Mouse (Mus musculus) lung, postnatal 0 days (tissue): ENCODE measurements around the gene Fank1. TPM values are rescaled to one million over a fixed set of nuclear protein-coding genes. Genes with fewer than 3 reads are reported as not detected.
A peak's percentile ranks its signal among the peaks of the same experiment; 100 is the strongest.

Experiments used
- ATAC-seq: fragments of 200-750 bp; cut with Nextera tagmentation; 2 replicates; pipeline ENCODE4 v1.8.0; 2017; ENCODE audit warnings: moderate library complexity
- DNase-seq: peaks from one replicate; pipeline ENCODE4 v3.0.0-alpha.2; 2016; ENCODE audit warnings: low spot score
- H3K27ac ChIP-seq: fragments of 300-500 bp; sonication (generic); 2 replicates; pipeline ENCODE4 v1.5.1; 2014; ENCODE audit warnings: antibody characterized with exemption, mild to moderate bottlenecking, low read length, mixed read lengths
- H3K27me3 ChIP-seq: fragments of 300-500 bp; sonication (generic); replicated peaks from 2 replicates; pipeline ENCODE4 v1.6.1; 2014; ENCODE audit warnings: low read length, mixed read lengths; ENCODE audit not compliant: insufficient read depth
- H3K36me3 ChIP-seq: fragments of 300-500 bp; sonication (generic); 2 replicates; pipeline ENCODE4 v1.6.1; 2014; ENCODE audit warnings: low read length, mixed read lengths; ENCODE audit not compliant: insufficient read depth
- H3K4me1 ChIP-seq: fragments of 300-500 bp; sonication (generic); 2 replicates; pipeline ENCODE4 v1.6.1; 2014; ENCODE audit warnings: antibody characterized with exemption, low read depth, low read length, mixed read lengths; ENCODE audit not compliant: insufficient read depth
- H3K4me2 ChIP-seq: fragments of 300-500 bp; sonication (generic); replicated peaks from 2 replicates; pipeline ENCODE4 v1.6.1; 2014; ENCODE audit warnings: low read depth, mild to moderate bottlenecking, low read length, moderate library complexity, mixed read lengths
- H3K4me3 ChIP-seq: fragments of 300-500 bp; sonication (generic); 2 replicates; pipeline ENCODE4 v1.5.1; 2014; ENCODE audit warnings: low read depth, low read length
- H3K9ac ChIP-seq: fragments of 300-500 bp; sonication (generic); replicated peaks from 2 replicates; pipeline ENCODE4 v1.6.1; 2014; ENCODE audit warnings: low read depth, mild to moderate bottlenecking
- H3K9me3 ChIP-seq: fragments of 300-500 bp; sonication (generic); 2 replicates; pipeline ENCODE4 v1.6.1; 2016; ENCODE audit warnings: low read length, mixed read lengths
- CTCF ChIP-seq: IDR thresholded peaks from 2 replicates; pipeline ENCODE4 v1.5.1; 2016; ENCODE audit warnings: antibody characterized with exemption, mild to moderate bottlenecking
- EP300 ChIP-seq: IDR thresholded peaks from 2 replicates; pipeline ENCODE4 v1.6.1; 2016; ENCODE audit warnings: antibody characterized with exemption, mild to moderate bottlenecking, control low read depth
- WGBS: fragments of 180-500 bp; shearing (Covaris S2); extraction: QIAGEN DNeasy Blood & Tissue Kit; methylation state at CpG from one replicate; pipeline ENCODE4 v1.1.7; 2014; 5-methylcytosine and 5-hydroxymethylcytosine counted together
- polyA plus RNA-seq: library from polyadenylated mRNA; unstranded; fragments of >200 nt; fragmentation: Nextera tagmentation; extraction: Ambion mirVana; gene quantifications from 2 replicates; pipeline ENCODE4 v1.2.1, GENCODE M21; 2015

Fank1 gene
- polyA plus RNA-seq, 1 experiment from 2014 or later, result 6.8 TPM

DNA sequence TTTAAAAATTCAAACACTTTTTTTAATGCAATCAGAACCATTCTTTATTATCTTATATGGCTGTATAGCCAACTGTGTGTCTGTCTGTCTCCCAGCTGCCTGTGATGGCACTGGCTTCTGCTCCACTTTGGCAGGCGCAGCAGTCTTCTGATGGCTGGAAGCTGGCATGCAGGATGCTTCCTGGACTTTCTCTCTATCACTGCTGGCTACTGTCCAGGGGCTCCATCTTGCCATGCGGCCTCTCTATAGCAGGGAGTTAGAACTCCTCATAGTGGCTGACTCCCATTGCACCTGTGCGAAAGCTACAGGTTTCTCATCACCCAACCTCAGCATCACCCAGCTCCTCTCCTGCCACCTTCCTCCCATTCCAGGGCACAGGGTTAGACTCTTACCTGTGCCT is 81.8 kb downstream of the Fank1 start:
- no peaks in the 10 kb centered on the region for H3K27me3 ChIP-seq
- H3K4me1 ChIP-seq, result no peaks in the 10 kb centered on the region
- ATAC-seq, result no peak
- 85% methylated on average over 3 of the region's 3 CpGs for WGBS
- H3K27ac ChIP-seq, result no peak overlapping the region
- no peaks in the 10 kb centered on the region for H3K36me3 ChIP-seq
- no peak overlapping the region for H3K9ac ChIP-seq
- no peaks in the 10 kb centered on the region for H3K9me3 ChIP-seq
- no peak overlapping the region for H3K4me3 ChIP-seq
- H3K4me2 ChIP-seq, result no peak overlapping the region
- DNase-seq, result no peak
- TF ChIP-seq EP300, result no peak
- TF ChIP-seq CTCF, result no peak

DNA sequence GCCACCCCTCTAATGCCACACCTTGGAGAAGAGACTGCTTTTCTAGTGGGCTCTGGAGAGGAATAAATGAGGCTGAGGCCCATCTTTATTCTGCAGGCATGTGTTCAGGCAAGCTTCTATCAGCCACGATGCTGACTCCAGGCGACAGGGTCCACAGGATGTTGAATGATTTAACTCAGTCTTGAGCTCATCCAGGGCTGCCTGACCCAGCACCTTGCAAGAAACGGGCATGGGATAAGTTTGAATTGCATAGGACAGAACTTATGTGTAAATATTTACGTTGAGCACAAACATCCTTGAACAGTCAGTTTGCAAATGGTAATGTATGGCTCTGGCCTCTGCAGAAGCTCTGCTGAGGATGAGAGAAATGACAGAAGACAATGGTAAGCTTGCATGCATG is 82.9 kb downstream of the Fank1 start:
- no peak overlapping the region for H3K9ac ChIP-seq
- H3K4me3 ChIP-seq, result no peak overlapping the region
- ATAC-seq (no peak), DNase-seq (no peak)
- no peaks in the 10 kb centered on the region for H3K9me3 ChIP-seq
- TF ChIP-seq EP300 (no peak), CTCF (no peak)
- H3K36me3 ChIP-seq, result no peaks in the 10 kb centered on the region
- no peak overlapping the region for H3K27ac ChIP-seq
- no peaks in the 10 kb centered on the region for H3K4me1 ChIP-seq
- no peaks in the 10 kb centered on the region for H3K27me3 ChIP-seq
- WGBS, result 36% methylated on average over 4 of the region's 4 CpGs
- no peak overlapping the region for H3K4me2 ChIP-seq

GRCm38 (mm10) chr7:133862233-133862632 is 85.6 kb downstream of the Fank1 start:
- TF ChIP-seq CTCF, result no peak
- no peak for TF ChIP-seq EP300
- 89% methylated on average over 6 of the region's 6 CpGs for WGBS
- DNase-seq, result no peak
- Histone ChIP-seq H3K9ac (no peak overlapping the region), H3K4me1 (no peaks in the 10 kb centered on the region), H3K27me3 (no peaks in the 10 kb centered on the region), H3K36me3 (no peaks in the 10 kb centered on the region), H3K9me3 (no peaks in the 10 kb centered on the region), H3K4me2 (no peak overlapping the region), H3K4me3 (no peak overlapping the region), H3K27ac (no peak overlapping the region)
- no peak for ATAC-seq

GRCm38 (mm10) chr7:133862723-133863122 is 86.1 kb downstream of the Fank1 start:
- DNase-seq (no peak), ATAC-seq (no peak)
- H3K4me2 ChIP-seq, result no peak overlapping the region
- WGBS, result 75% methylated on average over 5 of the region's 5 CpGs
- no peaks in the 10 kb centered on the region for H3K36me3 ChIP-seq
- H3K9me3 ChIP-seq, result no peaks in the 10 kb centered on the region
- no peak overlapping the region for H3K9ac ChIP-seq
- TF ChIP-seq EP300 (no peak), CTCF (no peak)
- no peaks in the 10 kb centered on the region for H3K4me1 ChIP-seq
- H3K27ac ChIP-seq, result no peak overlapping the region
- no peaks in the 10 kb centered on the region for H3K27me3 ChIP-seq
- no peak overlapping the region for H3K4me3 ChIP-seq

- Histone ChIP-seq H3K4me3 (no peak overlapping the region), H3K4me2 (no peak overlapping the region), H3K4me1 (no peaks in the 10 kb centered on the region), H3K9ac (no peak overlapping the region), H3K36me3 (no peaks in the 10 kb centered on the region), H3K27me3 (no peaks in the 10 kb centered on the region), H3K9me3 (no peaks in the 10 kb centered on the region), H3K27ac (no peak overlapping the region)
- no peak for ATAC-seq
- 74% methylated on average over 3 of the region's 3 CpGs for WGBS
- TF ChIP-seq EP300 (no peak), CTCF (0 out of 2 replicates have a peak, but pooled peaks have one; percentile 1)
- DNase-seq, result no peak
Measured at GRCm38 (mm10) chr7:133863151-133863550, 86.5 kb downstream of the Fank1 start.

DNA sequence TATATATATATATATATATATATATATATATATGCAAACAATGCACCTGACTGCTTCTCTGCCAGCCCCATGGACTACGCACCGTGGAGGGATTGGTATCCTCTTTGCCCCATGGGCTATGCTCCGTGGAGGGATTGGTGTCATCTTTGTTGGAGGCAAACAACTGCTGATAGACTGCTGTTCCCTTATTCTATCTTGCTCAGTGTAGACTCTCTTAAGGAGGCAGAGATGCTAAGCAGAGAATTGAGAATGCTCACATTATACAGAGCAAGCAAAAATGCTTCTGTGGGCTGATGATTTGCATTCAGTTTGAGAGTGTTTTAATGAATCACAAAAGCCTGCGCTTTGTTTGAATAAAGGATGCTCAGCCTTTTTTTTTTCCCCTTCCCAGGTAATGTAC is 87.0 kb downstream of the Fank1 start:
- H3K4me3 ChIP-seq, result no peak overlapping the region
- no peak for DNase-seq
- H3K27me3 ChIP-seq, result no peaks in the 10 kb centered on the region
- WGBS, result 87% methylated on average over 4 of the region's 4 CpGs
- no peak for ATAC-seq
- no peaks in the 10 kb centered on the region for H3K9me3 ChIP-seq
- no peak overlapping the region for H3K9ac ChIP-seq
- no peak overlapping the region for H3K4me2 ChIP-seq
- no peak overlapping the region for H3K27ac ChIP-seq
- no peaks in the 10 kb centered on the region for H3K4me1 ChIP-seq
- H3K36me3 ChIP-seq, result no peaks in the 10 kb centered on the region
- TF ChIP-seq EP300, result no peak
- no peak for TF ChIP-seq CTCF

DNA sequence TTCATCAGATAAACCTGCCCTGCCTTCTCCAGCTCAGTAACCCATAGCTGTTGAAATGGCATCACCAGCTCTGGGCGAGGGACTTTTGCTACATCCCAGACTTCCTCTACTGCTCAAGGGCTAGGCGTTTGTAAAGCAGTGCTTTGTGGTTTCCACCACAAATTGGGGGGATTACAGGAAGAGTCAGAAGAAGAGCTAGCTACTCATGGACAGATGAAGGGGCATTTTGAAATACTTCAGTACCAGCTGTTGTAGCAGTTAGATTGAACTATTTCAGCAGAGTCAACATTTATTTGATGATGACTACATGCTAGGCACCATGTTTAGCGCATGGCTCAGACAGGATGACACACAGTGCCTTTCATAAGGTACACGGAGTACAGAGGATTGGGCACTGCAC is 93.6 kb downstream of the Fank1 start:
- no peak overlapping the region for H3K27ac ChIP-seq
- WGBS, result 81% methylated on average over 4 of the region's 4 CpGs
- H3K4me1 ChIP-seq, result no peaks in the 10 kb centered on the region
- no peak overlapping the region for H3K4me3 ChIP-seq
- H3K27me3 ChIP-seq, result no peaks in the 10 kb centered on the region
- H3K9ac ChIP-seq, result no peak overlapping the region
- no peak for ATAC-seq
- no peaks in the 10 kb centered on the region for H3K36me3 ChIP-seq
- H3K9me3 ChIP-seq, result no peaks in the 10 kb centered on the region
- DNase-seq, result no peak
- no peak overlapping the region for H3K4me2 ChIP-seq
- TF ChIP-seq EP300 (no peak), CTCF (no peak)
